Mouse (Mus musculus) stomach, postnatal 0 days (tissue): ENCODE measurements at regions not wholly inside any gene's neighbourhood (a gene's known extent, or its start where the extent isn't known, plus 50 kb on each side); places are given as distances from the start of the nearest gene placed in this dataset.

Source experiments
- ATAC-seq: fragments of 200-750 bp; cut with Nextera tagmentation; 2 replicates; pipeline ENCODE4 v1.8.0; 2017; ENCODE audit not compliant: low FRiP score, low TSS enrichment
- DNase-seq: peaks from one replicate; pipeline ENCODE4 v3.0.0-alpha.2; 2016; ENCODE audit warnings: low spot score
- H3K27ac ChIP-seq: fragments of 300-500 bp; sonication (generic); replicated peaks from 2 replicates; pipeline ENCODE4 v1.5.1; 2014; ENCODE audit warnings: mild to moderate bottlenecking, control low read depth
- H3K27me3 ChIP-seq: fragments of 300-500 bp; sonication (generic); 2 replicates; pipeline ENCODE4 v1.6.1; 2014; ENCODE audit warnings: low read length; ENCODE audit not compliant: control insufficient read depth, insufficient read depth
- H3K36me3 ChIP-seq: fragments of 300-500 bp; sonication (generic); 2 replicates; pipeline ENCODE4 v1.6.1; 2014; ENCODE audit warnings: low read length, mixed read lengths; ENCODE audit not compliant: control insufficient read depth, insufficient read depth
- H3K4me1 ChIP-seq: fragments of 300-500 bp; sonication (generic); replicated peaks from 2 replicates; pipeline ENCODE4 v1.6.1; 2014; ENCODE audit warnings: antibody characterized with exemption; ENCODE audit not compliant: control insufficient read depth, insufficient read depth
- H3K4me2 ChIP-seq: fragments of 300-500 bp; sonication (generic); replicated peaks from 2 replicates; pipeline ENCODE4 v1.6.1; 2014; ENCODE audit warnings: low read depth, mild to moderate bottlenecking, control low read depth, moderate library complexity
- H3K4me3 ChIP-seq: fragments of 300-500 bp; sonication (generic); 2 replicates; pipeline ENCODE4 v1.5.1; 2014; ENCODE audit warnings: low read depth, low read length, control low read depth
- H3K9ac ChIP-seq: fragments of 300-500 bp; sonication (generic); 2 replicates; pipeline ENCODE4 v1.6.1; 2014; ENCODE audit warnings: mild to moderate bottlenecking, low read length, control low read depth, mixed read lengths
- H3K9me3 ChIP-seq: fragments of 300-500 bp; sonication (generic); 2 replicates; pipeline ENCODE4 v1.6.1; 2016; ENCODE audit warnings: low read length; ENCODE audit not compliant: control insufficient read depth
- CTCF ChIP-seq: IDR thresholded peaks from 2 replicates; pipeline ENCODE4 v1.5.1; 2016; ENCODE audit warnings: antibody characterized with exemption, low read depth, mild to moderate bottlenecking, moderate library complexity
- EP300 ChIP-seq: optimal IDR thresholded peaks from 2 replicates; pipeline ENCODE3; 2016; ENCODE audit warnings: antibody characterized with exemption
- WGBS: fragments of 180-500 bp; shearing (Covaris S2); extraction: QIAGEN DNeasy Blood & Tissue Kit; methylation state at CpG from one replicate; pipeline ENCODE4 v1.1.7; 2014; 5-methylcytosine and 5-hydroxymethylcytosine counted together

- 66% methylated on average over 8 of the region's 8 CpGs for WGBS
- Histone ChIP-seq H3K27ac (no peak overlapping the region), H3K4me2 (no peak overlapping the region), H3K9me3 (no peaks in the 10 kb centered on the region), H3K27me3 (no peaks in the 10 kb centered on the region), H3K4me3 (no peak overlapping the region), H3K36me3 (no peaks in the 10 kb centered on the region), H3K4me1 (no peaks in the 10 kb centered on the region), H3K9ac (no peak overlapping the region)
- ATAC-seq, result no peak
- TF ChIP-seq EP300, result no peak
- no peak for TF ChIP-seq CTCF
- no peak for DNase-seq
These were observed 54.6 kb upstream of the Card11 start for GRCm38 (mm10) chr5:141054991-141055390.

- no peaks in the 10 kb centered on the region for H3K27me3 ChIP-seq
- TF ChIP-seq CTCF (no peak), EP300 (no peak)
- no peak overlapping the region for H3K9ac ChIP-seq
- WGBS, result 69% methylated on average over 10 of the region's 10 CpGs
- H3K36me3 ChIP-seq, result no peaks in the 10 kb centered on the region
- H3K9me3 ChIP-seq, result no peaks in the 10 kb centered on the region
- no peak overlapping the region for H3K4me3 ChIP-seq
- DNase-seq, result no peak
- no peak overlapping the region for H3K4me2 ChIP-seq
- H3K4me1 ChIP-seq, result no peaks in the 10 kb centered on the region
- ATAC-seq, result no peak
- no peak overlapping the region for H3K27ac ChIP-seq
These were observed 55.4 kb upstream of the Card11 start for GRCm38 (mm10) chr5:141055596-141056343.

- no peak overlapping the region for H3K4me2 ChIP-seq
- H3K9me3 ChIP-seq, result no peaks in the 10 kb centered on the region
- no peaks in the 10 kb centered on the region for H3K4me1 ChIP-seq
- DNase-seq (no peak), ATAC-seq (no peak)
- H3K4me3 ChIP-seq, result no peak overlapping the region
- no peaks in the 10 kb centered on the region for H3K27me3 ChIP-seq
- H3K27ac ChIP-seq, result no peak overlapping the region
- WGBS, result 66% methylated on average over 7 of the region's 7 CpGs
- no peaks in the 10 kb centered on the region for H3K36me3 ChIP-seq
- TF ChIP-seq EP300 (no peak), CTCF (no peak)
- H3K9ac ChIP-seq, result no peak overlapping the region
These were observed 57.8 kb upstream of the Card11 start for GRCm38 (mm10) chr5:141058141-141058540.

GRCm38 (mm10) chr5:141058863-141059262 lies 58.5 kb upstream of the Card11 start:
- H3K27me3 ChIP-seq, result no peaks in the 10 kb centered on the region
- 91% methylated on average over 1 of the region's 1 CpGs for WGBS
- H3K9me3 ChIP-seq, result no peaks in the 10 kb centered on the region
- no peaks in the 10 kb centered on the region for H3K4me1 ChIP-seq
- H3K36me3 ChIP-seq, result no peaks in the 10 kb centered on the region
- H3K9ac ChIP-seq, result no peak overlapping the region
- H3K4me3 ChIP-seq, result no peak overlapping the region
- H3K27ac ChIP-seq, result no peak overlapping the region
- ATAC-seq, result no peak
- H3K4me2 ChIP-seq, result no peak overlapping the region
- DNase-seq, result no peak
- TF ChIP-seq EP300 (no peak), CTCF (no peak)

GRCm38 (mm10) chr5:141062144-141062543 lies 61.8 kb upstream of the Card11 start:
- no peak overlapping the region for H3K4me2 ChIP-seq
- TF ChIP-seq CTCF (no peak), EP300 (no peak)
- H3K4me1 ChIP-seq, result no peaks in the 10 kb centered on the region
- H3K27ac ChIP-seq, result 0 out of 2 replicates have a peak overlapping the region, but pooled peaks have one; percentile 2
- H3K27me3 ChIP-seq, result no peaks in the 10 kb centered on the region
- H3K36me3 ChIP-seq, result no peaks in the 10 kb centered on the region
- no peak overlapping the region for H3K9ac ChIP-seq
- no peaks in the 10 kb centered on the region for H3K9me3 ChIP-seq
- WGBS, result 53% methylated on average over 4 of the region's 4 CpGs
- DNase-seq (no peak), ATAC-seq (no peak)
- no peak overlapping the region for H3K4me3 ChIP-seq

- DNase-seq, result no peak
- no peaks in the 10 kb centered on the region for H3K4me1 ChIP-seq
- no peak overlapping the region for H3K4me2 ChIP-seq
- H3K36me3 ChIP-seq, result no peaks in the 10 kb centered on the region
- TF ChIP-seq CTCF (peak; percentile 41), EP300 (no peak)
- 87% methylated on average over 7 of the region's 7 CpGs for WGBS
- ATAC-seq, result no peak
- no peak overlapping the region for H3K4me3 ChIP-seq
- H3K27ac ChIP-seq, result no peak overlapping the region
- no peaks in the 10 kb centered on the region for H3K27me3 ChIP-seq
- H3K9me3 ChIP-seq, result no peaks in the 10 kb centered on the region
- H3K9ac ChIP-seq, result no peak overlapping the region
These were observed 67.2 kb upstream of the Card11 start for GRCm38 (mm10) chr5:141067561-141067960.
